Mouse (Mus musculus): ENCODE data around the gene Hsh2d.

Hsh2d gene

DNA sequence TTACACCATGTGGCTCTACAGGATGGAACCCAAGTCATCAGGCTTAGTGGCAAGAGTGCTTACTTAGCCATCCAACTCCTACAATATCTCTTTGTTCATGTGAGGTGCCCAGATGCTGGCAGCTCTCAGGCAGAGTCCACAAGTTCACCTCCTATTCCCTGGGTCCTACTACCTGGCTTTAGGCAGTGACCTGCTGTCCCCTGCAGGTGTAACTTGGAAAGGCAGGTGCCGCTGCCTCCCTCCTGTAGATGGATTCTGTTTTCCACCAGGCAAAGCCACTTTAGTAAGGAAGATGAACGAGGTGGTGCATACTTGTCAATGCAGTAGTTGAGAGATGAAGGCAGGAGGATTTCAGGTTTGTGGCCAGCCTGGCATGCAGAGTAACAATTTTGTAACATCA is 25.6 kb downstream of the Hsh2d start:
- Histone ChIP-seq H3K36me3 (ENCODE audit: control insufficient read depth, insufficient read depth, low read length, poor library complexity, severe bottlenecking) (no peaks in the 10 kb centered on the region), H3K27me3 (ENCODE audit: control insufficient read depth, insufficient read depth, low read length, poor library complexity, severe bottlenecking) (no peaks in the 10 kb centered on the region)
- peak; percentile 71 for DNase-seq (ENCODE audit: low read depth, low spot score)

DNA sequence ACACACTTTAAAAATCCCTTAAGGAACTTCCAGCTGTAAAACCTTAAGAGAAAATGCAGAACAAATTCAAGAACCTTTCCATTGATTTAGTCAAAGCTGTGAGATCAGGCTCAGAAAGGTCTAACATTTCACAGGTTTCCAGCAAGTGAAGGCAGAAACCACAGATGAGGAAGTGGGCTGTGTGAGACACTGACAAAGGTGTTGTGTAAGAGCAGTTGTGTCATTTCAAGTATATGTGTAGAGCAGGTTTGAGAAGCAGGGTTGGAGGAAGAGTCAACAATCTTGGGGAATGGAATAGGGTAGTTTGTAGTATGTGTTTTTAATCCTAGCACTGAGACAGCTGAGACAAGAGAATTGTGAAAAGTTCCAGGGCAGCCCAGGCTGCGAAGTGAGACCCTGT is 26.4 kb downstream of the Hsh2d start:
- Histone ChIP-seq H3K36me3 (ENCODE audit: control insufficient read depth, insufficient read depth, low read length, poor library complexity, severe bottlenecking) (no peaks in the 10 kb centered on the region), H3K27me3 (ENCODE audit: control insufficient read depth, insufficient read depth, low read length, poor library complexity, severe bottlenecking) (no peaks in the 10 kb centered on the region)
- DNase-seq (ENCODE audit: low read depth, low spot score): peak; percentile 73

DNA sequence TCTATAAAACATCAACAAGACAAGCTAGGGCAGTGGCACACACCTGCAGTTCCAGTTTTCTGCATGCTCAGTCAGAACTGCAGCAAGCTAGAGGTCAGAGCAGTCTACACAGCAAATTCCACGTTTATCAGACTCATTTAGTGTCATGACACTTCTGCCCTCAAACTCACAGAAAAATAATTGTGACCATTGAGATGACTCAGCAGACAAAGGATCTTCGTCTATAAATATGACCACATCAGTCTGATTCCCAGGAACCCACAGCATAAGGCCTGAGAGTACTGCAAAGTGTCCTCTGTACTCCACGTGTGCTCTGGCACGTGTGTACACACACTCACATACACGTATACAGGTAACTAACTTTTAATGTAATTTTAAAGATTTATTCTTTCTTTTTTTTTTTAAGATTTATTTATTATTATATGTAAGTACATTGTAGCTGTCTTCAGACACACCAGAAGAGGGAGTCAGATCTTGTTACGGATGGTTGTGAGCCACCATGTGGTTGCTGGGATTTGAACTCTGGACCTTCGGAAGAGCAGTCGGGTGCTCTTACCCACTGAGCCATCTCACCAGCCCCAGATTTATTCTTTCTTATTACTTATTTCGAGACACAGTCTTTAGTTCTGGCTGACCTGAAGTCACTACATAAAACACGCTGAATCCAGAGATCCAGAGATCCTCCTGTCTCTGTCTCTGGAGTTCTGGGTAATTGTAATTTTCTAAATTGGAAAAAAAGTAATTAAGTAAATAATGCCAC is 29.5 kb downstream of the Hsh2d start:
- no peaks in the 10 kb centered on the region for H3K27me3 ChIP-seq (ENCODE audit: control insufficient read depth, insufficient read depth, low read length, poor library complexity, severe bottlenecking)
- no peaks in the 10 kb centered on the region; the same call in 1 of the 2 replicates for H3K36me3 ChIP-seq (ENCODE audit: control insufficient read depth, insufficient read depth, low read length, poor library complexity, severe bottlenecking)
- no peak for DNase-seq (ENCODE audit: low read depth, low spot score)

DNA sequence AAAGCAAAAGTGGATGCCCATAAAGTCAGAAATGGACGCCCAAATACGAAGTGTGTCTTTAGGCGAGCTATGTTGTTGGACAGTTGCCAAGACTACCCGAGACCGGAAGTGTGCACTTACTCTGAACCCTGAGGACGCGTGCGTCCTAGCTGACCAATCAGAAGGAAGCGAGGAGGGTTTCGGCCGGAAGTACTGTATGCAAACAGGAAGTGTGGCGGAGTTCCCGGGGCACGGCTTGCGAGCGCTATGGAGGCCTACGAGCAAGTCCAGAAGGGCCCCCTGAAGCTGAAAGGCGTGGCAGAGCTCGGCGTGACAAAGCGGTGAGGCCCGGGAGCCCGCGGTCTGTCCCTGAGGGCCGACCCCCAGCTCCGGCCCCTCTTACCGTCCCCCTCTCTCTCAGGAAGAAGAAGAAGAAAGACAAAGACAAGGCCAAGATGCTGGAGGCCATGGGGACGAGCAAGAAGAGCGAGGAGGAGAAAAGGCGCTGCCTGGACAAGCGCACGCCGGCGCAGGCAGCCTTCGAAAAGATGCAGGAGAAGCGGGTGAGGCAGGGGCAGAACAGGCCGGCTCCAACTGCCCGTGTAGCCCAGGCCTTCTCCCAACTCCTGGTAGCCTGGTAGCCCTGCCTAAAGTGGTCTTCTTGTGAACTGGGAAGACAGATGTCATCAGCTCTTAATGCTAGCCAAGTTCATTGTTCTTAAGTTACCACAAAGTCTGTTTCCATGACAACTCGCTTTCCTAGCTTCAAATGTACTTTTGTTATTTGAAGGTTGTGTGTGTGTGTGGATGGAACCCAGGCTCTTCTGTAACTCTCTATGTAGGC is 30.3 kb downstream of the Hsh2d start, which contains the start of gene Fam32a:
Gene Fam32a (plus strand): TSS at position 190 of the 823 bp plus-strand sequence.
- H3K36me3 ChIP-seq (ENCODE audit: control insufficient read depth, insufficient read depth, low read length, poor library complexity, severe bottlenecking): no peaks in the 10 kb centered on the region; the same call in 1 of the 2 replicates
- DNase-seq (ENCODE audit: low read depth, low spot score): peak; percentile 99
- no peaks in the 10 kb centered on the region for H3K27me3 ChIP-seq (ENCODE audit: control insufficient read depth, insufficient read depth, low read length, poor library complexity, severe bottlenecking)

DNA sequence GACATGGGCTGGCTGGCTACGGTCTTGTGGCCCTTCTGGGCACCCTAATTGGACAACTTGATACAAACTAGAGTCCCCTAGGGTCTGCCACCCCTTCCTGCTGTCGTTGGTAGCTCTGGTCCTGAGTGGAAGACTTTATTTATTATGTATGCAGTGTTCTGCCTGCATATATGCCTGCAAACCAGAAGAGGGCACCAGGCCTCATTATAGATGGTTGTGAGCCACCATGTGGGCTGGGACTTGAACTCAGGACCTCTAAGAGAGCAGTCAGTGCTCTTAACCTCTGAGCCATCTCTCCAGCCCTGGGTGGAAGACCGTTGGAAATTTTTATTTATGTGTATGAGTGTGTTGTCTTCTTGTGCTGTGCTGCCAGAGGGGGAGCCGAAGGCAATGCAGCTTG is 31.3 kb downstream of the Hsh2d start:
- Histone ChIP-seq H3K36me3 (ENCODE audit: control insufficient read depth, insufficient read depth, low read length, poor library complexity, severe bottlenecking) (no peaks in the 10 kb centered on the region; the same call in 1 of the 2 replicates), H3K27me3 (ENCODE audit: control insufficient read depth, insufficient read depth, low read length, poor library complexity, severe bottlenecking) (no peaks in the 10 kb centered on the region)
- no peak for DNase-seq (ENCODE audit: low read depth, low spot score)

DNA sequence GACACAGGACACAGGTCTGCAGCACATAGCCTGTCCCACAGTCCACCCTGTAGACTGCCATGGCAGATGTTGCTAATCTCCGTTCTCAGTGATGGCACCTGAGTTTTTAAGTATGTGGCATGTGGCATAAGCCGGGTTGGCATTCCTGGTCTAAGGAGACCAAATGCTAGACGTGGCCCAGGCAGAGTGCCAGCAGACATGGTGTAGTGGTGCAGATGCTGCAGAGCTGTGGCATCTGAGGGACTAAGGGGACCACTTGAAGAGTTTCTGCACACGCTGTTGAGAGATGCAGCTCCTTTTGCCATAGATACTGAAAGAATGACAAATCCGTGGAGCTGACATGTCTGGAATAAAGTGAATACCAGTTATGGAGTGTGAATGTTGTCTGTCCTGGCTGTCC is 33.2 kb downstream of the Hsh2d start:
- DNase-seq (ENCODE audit: low read depth, low spot score): no peak
- H3K36me3 ChIP-seq (ENCODE audit: control insufficient read depth, insufficient read depth, low read length, poor library complexity, severe bottlenecking): no peaks in the 10 kb centered on the region; the same call in 1 of the 2 replicates
- no peaks in the 10 kb centered on the region for H3K27me3 ChIP-seq (ENCODE audit: control insufficient read depth, insufficient read depth, low read length, poor library complexity, severe bottlenecking)

DNA sequence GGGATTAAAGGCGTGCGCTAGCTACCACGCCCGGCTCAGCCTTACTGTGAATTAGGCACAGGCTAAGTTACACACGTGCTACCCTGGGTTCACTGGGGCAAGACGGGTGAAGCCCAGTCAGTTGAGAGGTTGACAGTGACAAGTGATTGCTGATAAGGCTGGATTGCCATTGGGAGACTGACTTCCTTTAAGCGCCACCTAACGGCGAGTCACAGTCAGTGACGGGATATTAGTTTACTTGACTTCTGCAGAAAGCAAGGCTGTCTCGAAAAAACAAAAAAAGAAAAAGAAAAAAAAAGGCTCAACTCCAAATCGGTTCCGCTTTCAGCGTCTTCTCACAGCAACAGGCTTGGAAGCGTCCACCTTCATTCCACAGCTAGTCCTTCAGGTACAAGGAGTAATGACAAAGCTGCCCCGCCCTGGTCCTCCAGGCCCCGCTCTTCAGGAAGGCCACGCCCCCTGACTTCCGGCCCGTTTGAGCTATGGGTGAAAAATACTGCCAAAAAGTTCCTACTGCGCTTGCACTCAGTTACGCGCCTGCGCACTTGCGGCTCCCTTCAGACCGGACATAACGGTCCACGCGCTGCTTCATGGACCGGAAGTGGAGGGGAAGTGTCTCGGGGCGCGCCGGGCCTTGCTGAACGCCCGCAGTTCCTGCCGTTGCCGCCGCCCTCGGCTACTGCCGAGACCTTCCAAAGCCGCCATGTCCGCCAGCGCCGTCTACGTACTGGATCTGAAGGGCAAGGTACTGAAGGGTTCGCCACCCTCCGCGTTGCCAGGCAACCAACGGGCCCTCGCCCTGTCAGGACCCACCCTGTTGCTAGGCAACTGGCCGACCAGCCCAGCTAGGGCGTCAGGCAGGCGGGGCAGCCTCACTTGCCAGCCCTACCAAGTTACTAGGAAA is 50.3 kb downstream of the Hsh2d start, which contains the start of gene Ap1m1:
Gene Ap1m1 (plus strand): TSS at position 520 of the 904 bp plus-strand sequence.
- peak; percentile 99 for DNase-seq (ENCODE audit: low read depth, low spot score)
- H3K27me3 ChIP-seq (ENCODE audit: control insufficient read depth, insufficient read depth, low read length, poor library complexity, severe bottlenecking): no peaks in the 10 kb centered on the region
- peaks cover 2% of the 10 kb centered on the region; the same call in 1 of the 2 replicates for H3K36me3 ChIP-seq (ENCODE audit: control insufficient read depth, insufficient read depth, low read length, poor library complexity, severe bottlenecking)

DNA sequence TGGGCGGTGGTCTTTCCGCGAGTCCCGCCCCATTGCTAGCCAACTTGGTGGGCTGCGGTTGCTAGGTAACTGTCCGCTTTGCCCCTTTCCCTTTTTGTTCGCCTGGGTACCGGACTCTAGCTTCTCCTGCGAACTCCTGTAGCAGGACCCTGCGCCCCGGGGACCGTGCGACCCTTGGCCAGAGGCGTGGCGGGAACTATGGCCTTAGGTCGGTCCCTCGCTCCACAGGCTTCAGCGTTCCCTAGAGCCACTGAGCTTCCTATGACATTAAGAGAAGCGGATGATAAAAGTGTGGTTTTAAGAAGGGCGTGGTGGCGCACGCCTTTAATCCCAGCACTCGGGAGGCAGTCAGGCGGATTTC is 50.9 kb downstream of the Hsh2d start:
- Histone ChIP-seq H3K27me3 (ENCODE audit: control insufficient read depth, insufficient read depth, low read length, poor library complexity, severe bottlenecking) (no peaks in the 10 kb centered on the region), H3K36me3 (ENCODE audit: control insufficient read depth, insufficient read depth, low read length, poor library complexity, severe bottlenecking) (peaks cover 2% of the 10 kb centered on the region; the same call in 1 of the 2 replicates)
- DNase-seq (ENCODE audit: low read depth, low spot score): no peak

DNA sequence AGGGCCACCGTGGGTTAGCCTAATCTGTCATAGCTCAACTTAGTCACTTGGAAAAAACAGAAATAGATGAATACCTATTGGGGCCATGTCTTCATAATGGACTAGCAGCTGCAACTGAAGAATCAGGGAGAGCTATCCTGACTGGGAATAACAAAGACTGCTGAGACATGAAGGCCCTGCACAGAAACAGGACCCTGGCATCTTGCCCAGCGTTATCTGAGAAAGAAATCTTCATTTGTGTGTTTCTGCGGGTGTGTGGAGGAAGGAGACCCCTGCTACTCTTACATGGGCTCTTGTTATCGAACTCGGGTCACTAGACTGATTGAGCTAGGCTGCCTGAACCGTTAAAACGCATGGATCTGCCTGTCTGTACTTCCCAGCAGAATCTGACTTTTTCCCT is 51.5 kb downstream of the Hsh2d start:
- no peaks in the 10 kb centered on the region for H3K27me3 ChIP-seq (ENCODE audit: control insufficient read depth, insufficient read depth, low read length, poor library complexity, severe bottlenecking)
- no peak for DNase-seq (ENCODE audit: low read depth, low spot score)
- H3K36me3 ChIP-seq (ENCODE audit: control insufficient read depth, insufficient read depth, low read length, poor library complexity, severe bottlenecking): peaks cover 2% of the 10 kb centered on the region; the same call in 1 of the 2 replicates

DNA sequence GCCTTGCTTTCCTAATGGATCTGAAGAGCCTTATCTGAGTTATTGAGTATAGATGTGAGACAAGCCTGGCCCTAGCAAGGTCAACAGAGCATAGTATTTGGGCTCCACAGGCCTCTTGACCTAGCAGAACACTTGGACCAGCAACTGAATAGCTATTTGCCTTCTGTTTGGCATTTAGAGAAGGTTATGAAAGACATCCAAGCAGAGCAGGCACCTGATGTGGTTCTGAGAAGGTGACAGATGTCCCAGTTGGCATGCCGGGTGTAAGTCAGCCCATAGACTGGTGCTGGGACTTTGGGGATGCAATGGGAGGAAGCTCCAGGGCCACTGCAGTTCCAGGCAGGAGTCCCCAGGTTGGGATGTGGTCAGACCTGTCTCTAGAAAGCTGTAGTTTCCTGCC is 52.8 kb downstream of the Hsh2d start:
- peaks cover 2% of the 10 kb centered on the region; the same call in 1 of the 2 replicates for H3K36me3 ChIP-seq (ENCODE audit: control insufficient read depth, insufficient read depth, low read length, poor library complexity, severe bottlenecking)
- no peaks in the 10 kb centered on the region for H3K27me3 ChIP-seq (ENCODE audit: control insufficient read depth, insufficient read depth, low read length, poor library complexity, severe bottlenecking)
- no peak for DNase-seq (ENCODE audit: low read depth, low spot score)

DNA sequence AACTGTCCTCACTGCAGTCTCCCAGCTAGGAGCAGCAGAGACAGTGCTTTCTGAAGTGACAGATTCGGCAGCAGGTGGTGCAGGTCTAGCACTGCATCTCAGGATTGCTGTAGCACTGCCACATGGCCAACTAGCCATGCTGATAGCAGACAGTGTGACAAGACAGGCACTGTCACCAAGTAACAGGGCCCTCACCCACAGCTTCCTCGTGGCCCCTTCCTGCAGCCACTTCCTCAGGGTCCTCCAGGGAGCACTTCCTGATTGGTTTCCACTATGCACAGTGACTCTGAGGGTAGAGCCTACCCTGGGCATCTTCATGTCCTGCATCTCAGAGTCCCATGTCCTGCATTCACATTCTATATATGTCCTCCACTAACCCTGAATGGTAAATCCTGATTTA is 55.2 kb downstream of the Hsh2d start:
- peaks cover 4% of the 10 kb centered on the region for H3K36me3 ChIP-seq (ENCODE audit: control insufficient read depth, insufficient read depth, low read length, poor library complexity, severe bottlenecking)
- no peaks in the 10 kb centered on the region for H3K27me3 ChIP-seq (ENCODE audit: control insufficient read depth, insufficient read depth, low read length, poor library complexity, severe bottlenecking)
- DNase-seq (ENCODE audit: low read depth, low spot score): no peak
